ENCODE assay signal across 10 mouse cellular contexts in genomic region chr1:164261553-164261952, GRCm38 (mm10). TPM values are rescaled to one million over a fixed set of nuclear protein-coding genes. Genes with fewer than 3 reads are reported as not detected.
DNase-seq lines count a peak whose midpoint lies in the region; ATAC-seq lines count a peak whose summit lies in the region.
"Had no signal": no experiment of that assay in that cellular context is flagged by ENCODE, and none has a peak within 500 bp of the region (broad histone marks: within the 10 kb centered on the region; RNA-seq: fewer than 3 reads in every experiment).

No protein-coding gene starts in this region.

- no peak for ATAC-seq in granulocyte monocyte progenitor cell, adult 5-6 weeks (replicated peaks; ENCODE audit: poor library complexity, severe bottlenecking)
- no peak for ATAC-seq in monocyte, adult 5-6 weeks (replicated peaks; ENCODE audit: insufficient number of reproducible peaks, low FRiP score, low TSS enrichment, poor library complexity, severe bottlenecking)

- peak; percentile 92 for DNase-seq in heart, adult 11 months
- DNase-seq in heart, postnatal 14 days, result no peak
- peak; percentile 65 for DNase-seq in 416B (ENCODE audit: low read depth)
- DNase-seq in adrenal gland, postnatal 14 days, result peak; percentile 68
- DNase-seq in layer of hippocampus, adult 9-10 months (ENCODE audit: low spot score), result peak; percentile 46
- no peak for DNase-seq in frontal cortex, postnatal 10 days (ENCODE audit: low spot score in 2 of 2)
- DNase-seq: kidney, adult 2 months; thymus, postnatal 4 days had no signal

- intact Hi-C loops in heart, postnatal 14 days (cut with DNase I), result no loop called here

RNA-seq across cellular contexts. Expression of gene Slc19a2, which starts 12.7 kb away (rescaled TPM):
- total RNA-seq in heart, postnatal 14 days (2021), result 1 to 10 TPM; 6.5 to 7.2 TPM
- total RNA-seq in adrenal gland, postnatal 14 days (2021), result 15.8 and 20.7 TPM in 2 replicates
- 6.3 and 10.0 TPM in 2 replicates for total RNA-seq in granulocyte monocyte progenitor cell, adult 5-6 weeks (2014; fragmentation: Nextera tagmentation)
- 5.1 and 9.6 TPM in 2 replicates for total RNA-seq in granulocyte monocyte progenitor cell, adult 5-6 weeks (2017)
- total RNA-seq in monocyte, adult 5-6 weeks (2017), result 4.5 to 5.2 TPM (median 4.5 TPM) in 3 replicates

RNA-seq across cellular contexts. Expression of gene Ccdc181, which starts 13.8 kb away (rescaled TPM):
- total RNA-seq in heart, postnatal 14 days (2021), result 1 to 10 TPM; 5.9 to 7.4 TPM
- 8.2 and 9.8 TPM in 2 replicates for total RNA-seq in adrenal gland, postnatal 14 days (2021)
- 5.5 and 6.1 TPM in 2 replicates for total RNA-seq in granulocyte monocyte progenitor cell, adult 5-6 weeks (2014; fragmentation: Nextera tagmentation)
- 23.0 and 25.3 TPM in 2 replicates for total RNA-seq in granulocyte monocyte progenitor cell, adult 5-6 weeks (2017)
- total RNA-seq in monocyte, adult 5-6 weeks (2017), result 10.4 to 14.3 TPM (median 13.2 TPM) in 3 replicates

RNA-seq across cellular contexts. Expression of gene Nme7, which starts 42.4 kb away (rescaled TPM):
- 1 to 10 TPM; 4.0 to 4.8 TPM for total RNA-seq in heart, postnatal 14 days (2021)
- 15.5 TPM in 2 replicates for total RNA-seq in adrenal gland, postnatal 14 days (2021)
- 13.1 and 23.5 TPM in 2 replicates for total RNA-seq in granulocyte monocyte progenitor cell, adult 5-6 weeks (2014; fragmentation: Nextera tagmentation)
- 43.2 and 53.0 TPM in 2 replicates for total RNA-seq in granulocyte monocyte progenitor cell, adult 5-6 weeks (2017)
- 11.7 to 25.7 TPM (median 13.8 TPM) in 3 replicates for total RNA-seq in monocyte, adult 5-6 weeks (2017)

RNA-seq across cellular contexts. Expression of gene Blzf1, which starts 45.7 kb away (rescaled TPM):
- 10 to 100 TPM; 23.0 to 27.3 TPM for total RNA-seq in heart, postnatal 14 days (2021)
- total RNA-seq in adrenal gland, postnatal 14 days (2021), result 24.6 and 25.0 TPM in 2 replicates
- 15.6 and 30.9 TPM in 2 replicates for total RNA-seq in granulocyte monocyte progenitor cell, adult 5-6 weeks (2014; fragmentation: Nextera tagmentation)
- total RNA-seq in granulocyte monocyte progenitor cell, adult 5-6 weeks (2017), result 36.2 and 44.7 TPM in 2 replicates
- total RNA-seq in monocyte, adult 5-6 weeks (2017), result 22.7 to 29.9 TPM (median 22.8 TPM) in 3 replicates

Comparison
In these comparisons a context has a peak if more than half of its experiments do, and no peak if none do; other contexts are left out.
1. DNase-seq: peak in heart, adult 11 months (single experiment), 416B (single experiment), adrenal gland, postnatal 14 days (single experiment) and layer of hippocampus, adult 9-10 months (single experiment); none in heart, postnatal 14 days (0 of 2) and frontal cortex, postnatal 10 days (0 of 2).